Mouse (Mus musculus): Measurements from ENCODE around the gene Gm47985.

DNA sequence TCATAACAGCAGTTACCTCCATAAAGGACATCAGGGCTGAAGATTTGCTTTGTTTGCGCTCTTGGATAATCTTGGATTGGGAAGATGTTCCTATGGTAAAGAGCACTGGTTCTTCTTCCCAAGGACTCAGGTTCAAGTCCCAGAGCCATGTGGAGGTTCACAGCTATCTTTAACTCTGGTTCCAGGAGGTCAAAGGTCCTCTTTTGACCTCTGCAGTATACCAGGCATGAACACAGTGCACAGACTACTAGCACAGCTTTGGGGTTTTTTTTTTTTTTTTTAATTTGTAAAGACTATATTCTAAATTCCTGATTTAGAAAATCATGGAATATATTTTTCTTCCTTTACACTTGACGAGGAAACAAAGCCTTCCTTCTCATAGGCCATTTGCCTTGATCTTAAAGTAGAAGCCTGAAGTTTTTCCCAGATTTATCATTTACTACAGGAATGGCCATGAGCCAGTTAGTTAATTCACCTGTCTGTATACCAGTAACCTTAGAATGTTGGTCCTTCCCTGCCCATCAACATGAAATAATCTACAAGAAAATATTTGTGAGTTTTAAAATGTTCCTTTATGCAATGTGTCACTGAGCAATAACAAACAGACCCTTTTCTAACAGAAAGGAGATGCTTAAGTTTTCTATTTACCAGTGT, 23.4 kb upstream of the Gm47985 start:
- TF ChIP-seq POLR2A (IDR thresholded peaks at IDR 0.05; ENCODE audit: control insufficient read depth in 1 of 2, insufficient read depth in 1 of 2, low read depth in 1 of 2, low read length in 2 of 2, poor library complexity in 1 of 2) = no peak
- TF ChIP-seq CTCF (IDR thresholded peaks at IDR 0.05 in 2 of 3, conservative IDR thresholded peaks at IDR 0.05 in 1 of 3; ENCODE audit: control insufficient read depth in 1 of 3, insufficient read depth in 1 of 3, low read depth in 2 of 3, low read length in 3 of 3, poor library complexity in 1 of 3, severe bottlenecking in 1 of 3) = no peak
- no peak for TF ChIP-seq POLR2AphosphoS2 (IDR thresholded peaks at IDR 0.05; ENCODE audit: low read length)
- no peak for TF ChIP-seq GATA1 (IDR thresholded peaks at IDR 0.05; ENCODE audit: low read depth, low read length)
- TF ChIP-seq MXI1 (IDR thresholded peaks at IDR 0.05; ENCODE audit: low read depth, low read length) = no peak
- no peak for TF ChIP-seq ZKSCAN1 (IDR thresholded peaks at IDR 0.05; ENCODE audit: low read depth, low read length)
- no peak for TF ChIP-seq CHD2 (IDR thresholded peaks at IDR 0.05; ENCODE audit: low read length)
- no peak for TF ChIP-seq ZC3H11A (IDR thresholded peaks at IDR 0.05; ENCODE audit: low read depth, low read length)
- TF ChIP-seq RAD21 (IDR thresholded peaks at IDR 0.05; ENCODE audit: low read depth, low read length) = no peak
- TF ChIP-seq EP300 (IDR thresholded peaks at IDR 0.05; ENCODE audit: low read depth in 1 of 2, low read length in 2 of 2) = no peak
- no peak for TF ChIP-seq RCOR1 (IDR thresholded peaks at IDR 0.05; ENCODE audit: low read depth, low read length)
- no peak for TF ChIP-seq SMC3 (IDR thresholded peaks at IDR 0.05; ENCODE audit: low read depth, low read length)
- no peak for TF ChIP-seq MAX (IDR thresholded peaks at IDR 0.05; ENCODE audit: low read length)
